Comparison of ENCODE assay signal across 8 mouse cellular contexts in genomic region chr2:181313344-181314079, GRCm38 (mm10). TPM values are rescaled to one million over a fixed set of nuclear protein-coding genes. Genes with fewer than 3 reads are reported as not detected.
DNase-seq lines count a peak whose midpoint lies in the region; ATAC-seq and TF ChIP-seq lines count a peak whose summit lies in the region.

No protein-coding gene starts in this region.

- intact Hi-C loops in left cerebral cortex, postnatal 36 days (cut with DNase I) = loop anchor here (5.0 kb wide), 1 partner anchor 126 kb away; the partner anchor contains the start of gene Ppdpf

- no peak overlapping the region for H3K9ac ChIP-seq in heart, embryonic 12.5 days
- peak overlapping the region; percentile 34 for H3K9ac ChIP-seq in ES-E14 (ENCODE audit: insufficient read depth, low read depth, low read length, poor library complexity, severe bottlenecking)
- peak overlapping the region; percentile 27; the same call in 1 of the 2 replicates for H3K9ac ChIP-seq in embryonic facial prominence, embryonic 12.5 days

- WGBS in heart, embryonic 12.5 days = 4% methylated on average over 35 of the region's 35 CpGs
- 4% methylated on average over 35 of the region's 35 CpGs for WGBS in embryonic facial prominence, embryonic 12.5 days

- H3K27ac ChIP-seq in heart, embryonic 12.5 days (ENCODE audit: poor library complexity, severe bottlenecking) = no peak overlapping the region
- H3K27ac ChIP-seq in ES-E14 (ENCODE audit: insufficient read depth, low read depth, low read length, poor library complexity, severe bottlenecking) = 0 out of 2 replicates have a peak overlapping the region, but pooled peaks have one; percentile 5
- 0 out of 2 replicates have a peak overlapping the region, but pooled peaks have one; percentile 23 for H3K27ac ChIP-seq in embryonic facial prominence, embryonic 12.5 days

- no peaks in the 10 kb centered on the region for H3K9me3 ChIP-seq in heart, embryonic 12.5 days (replicated peaks)
- no peaks in the 10 kb centered on the region for H3K9me3 ChIP-seq in ES-E14 (ENCODE audit: control insufficient read depth, insufficient read depth, low read depth, low read length)
- no peaks in the 10 kb centered on the region for H3K9me3 ChIP-seq in embryonic facial prominence, embryonic 12.5 days

- H3K4me3 ChIP-seq in heart, embryonic 12.5 days = peak overlapping the region; percentile 19
- H3K4me3 ChIP-seq in ES-E14 (ENCODE audit: insufficient read depth in 1 of 2, low read depth in 1 of 2, low read length in 2 of 2, poor library complexity in 1 of 2, severe bottlenecking in 1 of 2) = peak overlapping the region; percentile 63 to 83
- peak overlapping the region; percentile 33 for H3K4me3 ChIP-seq in embryonic facial prominence, embryonic 12.5 days

- ATAC-seq in heart, embryonic 12.5 days (ENCODE audit: insufficient number of reproducible peaks, low FRiP score) = no peak; the same call in 1 of the 2 replicates
- peak; percentile 65; the same call in 1 of the 2 replicates for ATAC-seq in embryonic facial prominence, embryonic 12.5 days (ENCODE audit: insufficient number of reproducible peaks, insufficient read depth, low FRiP score, low TSS enrichment)

- H3K4me1 ChIP-seq in heart, embryonic 12.5 days (replicated peaks) = peaks cover 8% of the 10 kb centered on the region
- peaks cover 0 to 11% of the 10 kb centered on the region in 2 experiments; a peak in 2 of 4 replicates for H3K4me1 ChIP-seq in ES-E14 (ENCODE audit: control insufficient read depth in 2 of 2, insufficient read depth in 2 of 2, low read length in 2 of 2, poor library complexity in 1 of 2)
- H3K4me1 ChIP-seq in embryonic facial prominence, embryonic 12.5 days = peaks cover 8% of the 10 kb centered on the region

- peak overlapping the region; percentile 60 for H3K4me2 ChIP-seq in heart, embryonic 12.5 days
- peak overlapping the region; percentile 44 for H3K4me2 ChIP-seq in embryonic facial prominence, embryonic 12.5 days (replicated peaks)

- H3K36me3 ChIP-seq in heart, embryonic 12.5 days = no peaks in the 10 kb centered on the region
- H3K36me3 ChIP-seq in ES-E14 (ENCODE audit: control insufficient read depth, insufficient read depth, low read length, poor library complexity, severe bottlenecking) = no peaks in the 10 kb centered on the region
- no peaks in the 10 kb centered on the region for H3K36me3 ChIP-seq in embryonic facial prominence, embryonic 12.5 days

- DNase-seq in heart, adult 8-10 months (ENCODE audit: low spot score) = no peak
- DNase-seq in ES-E14 (ENCODE audit: low read depth, low spot score) = no peak
- DNase-seq in left cerebral cortex, postnatal 36 days (ENCODE audit: low spot score in 2 of 2) = peak; percentile 35 to 49
- peak; percentile 32 for DNase-seq in retina, embryonic 14.5 days (ENCODE audit: low spot score)
- DNase-seq in urinary bladder, postnatal 4 days (ENCODE audit: low spot score in 2 of 2) = no peak
- no peak for DNase-seq in testis, postnatal 14 days (ENCODE audit: low spot score)

- H3K27me3 ChIP-seq in heart, embryonic 12.5 days (replicated peaks) = peaks cover 73% of the 10 kb centered on the region
- H3K27me3 ChIP-seq in embryonic facial prominence, embryonic 12.5 days = peaks cover 50% of the 10 kb centered on the region

- in situ Hi-C loops in ES-E14 (cut with MboI; ENCODE audit: low sequenced_read_pairs in 2 of 2, unreplicated experiment in 2 of 2) = no loop called here

TF ChIP-seq in ES-E14, 5 proteins besides CTCF, POLR2A, EP300 and RAD21:
- no peak for TF ChIP-seq MAFK (IDR thresholded peaks at IDR 0.05; ENCODE audit: insufficient read depth, low read depth, low read length)

RNA-seq across cellular contexts. Expression of gene Stmn3, which starts 0.8 kb away (rescaled TPM):
- polyA plus RNA-seq in heart, embryonic 12.5 days (2016; fragmentation: Nextera tagmentation; extraction: Ambion mirVana) = 0.45 and 0.80 TPM in 2 replicates
- total RNA-seq in heart, adult 8-10 months (2022) = under 1 TPM in 2 of 4 experiments, not detected in 2; 0.30 to 0.47 TPM
- 7.9 and 8.6 TPM in 2 replicates for total RNA-seq in ES-E14 (2012; rRNA removed)
- 57.3 and 91.3 TPM in 2 replicates for polyA plus RNA-seq in embryonic facial prominence, embryonic 12.5 days (2016; fragmentation: Nextera tagmentation; extraction: Ambion mirVana)
- 100 to 1,000 TPM; 592 to 722 TPM for total RNA-seq in left cerebral cortex, postnatal 36 days (2021)

RNA-seq across cellular contexts. Expression of gene Rtel1, which starts 6.0 kb away (rescaled TPM):
- polyA plus RNA-seq in heart, embryonic 12.5 days (2016; fragmentation: Nextera tagmentation; extraction: Ambion mirVana) = 29.0 and 30.0 TPM in 2 replicates
- total RNA-seq in heart, adult 8-10 months (2022) = 10 to 100 TPM in 2 of 4 experiments, 1 to 10 TPM in 2; 8.1 to 13.0 (median 10.0) TPM
- 133 and 209 TPM in 2 replicates for total RNA-seq in ES-E14 (2012; rRNA removed)
- polyA plus RNA-seq in embryonic facial prominence, embryonic 12.5 days (2016; fragmentation: Nextera tagmentation; extraction: Ambion mirVana) = 54.0 and 62.4 TPM in 2 replicates
- total RNA-seq in left cerebral cortex, postnatal 36 days (2021) = 10 to 100 TPM; 28.2 to 41.8 TPM

RNA-seq across cellular contexts. Expression of gene Gmeb2, which starts 25.7 kb away (rescaled TPM):
- polyA plus RNA-seq in heart, embryonic 12.5 days (2016; fragmentation: Nextera tagmentation; extraction: Ambion mirVana) = 10.3 and 10.7 TPM in 2 replicates
- 1 to 10 TPM; 6.9 to 8.8 (median 7.7) TPM for total RNA-seq in heart, adult 8-10 months (2022)
- total RNA-seq in ES-E14 (2012; rRNA removed) = 15.2 and 16.4 TPM in 2 replicates
- 19.7 and 20.3 TPM in 2 replicates for polyA plus RNA-seq in embryonic facial prominence, embryonic 12.5 days (2016; fragmentation: Nextera tagmentation; extraction: Ambion mirVana)
- 10 to 100 TPM; 20.1 to 23.4 TPM for total RNA-seq in left cerebral cortex, postnatal 36 days (2021)

RNA-seq across cellular contexts. Expression of gene Zgpat, which starts 51.2 kb away (rescaled TPM):
- polyA plus RNA-seq in heart, embryonic 12.5 days (2016; fragmentation: Nextera tagmentation; extraction: Ambion mirVana) = 33.8 and 33.9 TPM in 2 replicates
- 10 to 100 TPM; 17.4 to 22.9 (median 18.1) TPM for total RNA-seq in heart, adult 8-10 months (2022)
- total RNA-seq in ES-E14 (2012; rRNA removed) = 43.5 and 61.3 TPM in 2 replicates
- 61.6 and 69.7 TPM in 2 replicates for polyA plus RNA-seq in embryonic facial prominence, embryonic 12.5 days (2016; fragmentation: Nextera tagmentation; extraction: Ambion mirVana)
- 10 to 100 TPM; 50.3 to 84.9 TPM for total RNA-seq in left cerebral cortex, postnatal 36 days (2021)

RNA-seq across cellular contexts. Expression of gene Arfrp1, which starts 51.7 kb away (rescaled TPM):
- polyA plus RNA-seq in heart, embryonic 12.5 days (2016; fragmentation: Nextera tagmentation; extraction: Ambion mirVana) = 50.0 and 54.1 TPM in 2 replicates
- total RNA-seq in heart, adult 8-10 months (2022) = 10 to 100 TPM; 50.2 to 56.0 (median 53.9) TPM
- total RNA-seq in ES-E14 (2012; rRNA removed) = 32.8 and 36.3 TPM in 2 replicates
- polyA plus RNA-seq in embryonic facial prominence, embryonic 12.5 days (2016; fragmentation: Nextera tagmentation; extraction: Ambion mirVana) = 73.3 and 77.5 TPM in 2 replicates
- total RNA-seq in left cerebral cortex, postnatal 36 days (2021) = 10 to 100 TPM; 38.5 to 45.4 TPM

Comparison
In these comparisons a context has a peak if more than half of its experiments do, and no peak if none do; other contexts are left out.
1. H3K4me3 ChIP-seq: peak in every context shown above with its lines; median percentile 73 in ES-E14; 33 in embryonic facial prominence, embryonic 12.5 days; 19 in heart, embryonic 12.5 days.
2. DNase-seq: peak in left cerebral cortex, postnatal 36 days (2 of 2) and retina, embryonic 14.5 days (single experiment); none in heart, adult 8-10 months (single experiment), ES-E14 (single experiment), urinary bladder, postnatal 4 days (0 of 2) and testis, postnatal 14 days (single experiment).
3. RNA of gene Stmn3, which starts 0.8 kb away (total RNA-seq): 592 to 722 TPM in left cerebral cortex, postnatal 36 days; 7.9 to 8.6 TPM in ES-E14 and 0.30 to 0.47 TPM in heart, adult 8-10 months; every median in the first group is over 10 times any median in the second.